Mouse (Mus musculus) frontal cortex, adult 2 months (tissue): ENCODE results near the gene Gm10486. TPM values are rescaled to one million over a fixed set of nuclear protein-coding genes. Genes with fewer than 3 reads are reported as not detected.
"Not testable (repeated sequence)": the region's sequence is repeated elsewhere in the genome, so short reads cannot be mapped to it uniquely, and the experiment has no call there.

Experiments
- DNase-seq, 2 experiments: peaks; one replicate each; pipeline ENCODE4 v3.0.0; 2022; ENCODE audit warnings: low spot score in 1 of 2; ENCODE audit errors: extremely low spot score in 1 of 2
- polyA plus RNA-seq: library from polyadenylated mRNA; depleted of rRNA; stranded (reverse); fragments of >200 nt; gene quantifications from 2 replicates; pipeline ENCODE4 v1.2.3, GENCODE M21; 2012; rRNA removed

Gene Gm10486
- polyA plus RNA-seq, result not detected in 2 replicates

DNA sequence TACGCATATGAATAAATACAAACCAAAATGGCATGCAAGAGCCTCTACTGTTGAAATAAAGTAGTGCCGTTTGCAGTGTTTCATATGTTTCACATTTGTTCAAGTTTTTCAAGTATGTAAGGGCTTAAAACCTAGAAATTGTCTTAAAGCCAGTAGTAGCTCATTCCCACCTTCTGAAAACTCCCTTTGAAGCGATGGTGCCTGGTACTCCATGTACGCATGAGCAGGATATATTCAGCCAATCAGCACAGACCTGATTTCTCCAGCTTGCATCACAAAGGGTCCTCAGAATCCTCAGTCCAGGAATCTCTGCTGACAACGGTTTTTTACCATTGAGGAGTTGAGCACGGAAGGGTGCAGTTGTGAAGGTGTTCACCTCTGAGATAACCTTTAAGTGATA is at the start of gene Gm10486:
Gene Gm10486 (plus strand): TSS at position 301 of the 400 bp plus-strand sequence.
- DNase-seq, result not testable (repeated sequence)
